Mouse (Mus musculus) cerebellum, postnatal 25 days (tissue): ENCODE measurements around the gene Npff.
A peak's percentile ranks its signal among the peaks of the same experiment; 100 is the strongest.

ENCODE experiments used
- DNase-seq, 2 experiments: peaks; one replicate each; pipeline ENCODE4 v3.0.0; 2021; ENCODE audit warnings: mixed read lengths in 2 of 2

Gene Npff

GRCm38 (mm10) chr15:102519211-102520141 is 5.3 kb downstream of the Npff start:
- DNase-seq = peak in 1 of 2 experiments; percentile 45

DNA sequence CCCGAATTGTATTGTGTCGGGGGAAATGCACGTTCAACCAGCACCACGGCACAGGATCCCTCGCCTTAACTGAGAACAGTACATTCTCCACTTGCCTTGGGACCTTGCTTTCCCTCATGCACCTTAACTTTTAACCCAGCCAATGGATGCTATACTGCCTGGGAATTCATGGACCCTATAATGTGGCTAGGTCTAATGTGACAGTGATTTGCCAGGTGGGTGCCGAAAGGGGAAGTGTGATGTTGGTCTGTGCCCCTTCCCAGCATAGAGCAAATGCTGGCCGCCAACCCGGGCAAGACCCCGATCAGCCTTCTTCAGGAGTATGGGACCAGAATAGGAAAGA is 5.9 kb downstream of the Npff start:
- DNase-seq = no peak

DNA sequence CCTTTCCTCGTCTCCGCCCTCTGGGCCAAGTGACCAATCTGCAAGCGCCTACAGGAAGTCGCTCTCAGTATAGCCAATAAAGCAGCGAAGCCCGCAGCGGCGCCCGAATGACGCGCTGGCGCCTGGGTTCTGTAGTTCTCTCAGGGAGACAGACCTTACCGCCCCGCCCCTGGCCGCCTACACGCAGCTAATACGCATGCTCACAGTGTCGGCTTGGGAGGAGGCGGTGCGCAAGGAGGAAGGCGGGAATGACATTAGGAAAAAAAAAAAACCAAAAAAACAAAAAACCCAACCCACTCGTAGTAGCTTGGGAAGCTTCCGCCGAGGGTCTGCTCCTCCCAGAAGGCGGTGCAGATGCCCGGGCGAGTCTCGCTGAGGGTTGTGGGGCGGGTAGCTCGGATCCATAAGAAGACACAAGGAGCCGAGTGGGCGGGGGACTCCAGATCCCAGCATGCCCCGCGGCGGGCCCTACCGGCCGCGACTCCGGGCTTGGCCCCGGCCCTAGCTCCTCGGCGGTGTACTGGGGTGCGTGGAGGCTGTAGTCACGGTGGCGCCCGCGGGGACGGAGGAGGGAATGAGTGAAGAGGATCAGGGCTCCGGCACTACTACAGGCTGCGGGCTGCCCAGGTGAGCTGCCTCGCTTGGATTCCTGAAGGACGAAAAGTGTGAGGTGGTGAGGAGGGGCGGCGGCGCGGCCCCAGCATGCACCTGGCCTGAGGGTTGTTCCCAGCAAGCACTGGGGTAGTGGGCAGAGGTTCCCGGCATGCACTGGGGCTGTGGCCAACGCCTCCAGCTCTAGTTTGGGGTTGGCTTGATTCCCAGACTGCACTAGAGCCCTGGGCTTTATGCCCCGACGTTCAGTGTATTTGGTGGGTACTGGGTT is 6.5 kb downstream of the Npff start, which contains the start of gene Tarbp2:
Tarbp2 (plus strand) TSS at position 217 of the 883 bp plus-strand sequence.
- peak; percentile 99 for DNase-seq

- no peak for DNase-seq
These were observed 7.1 kb downstream of the Npff start for GRCm38 (mm10) chr15:102517631-102517975.

- DNase-seq = peak; percentile 89 to 90
These were observed 7.9 kb downstream of the Npff start, which contains the start of gene Map3k12 for GRCm38 (mm10) chr15:102516728-102517404. Map3k12 (minus strand) TSS chr15:102517064.

DNA sequence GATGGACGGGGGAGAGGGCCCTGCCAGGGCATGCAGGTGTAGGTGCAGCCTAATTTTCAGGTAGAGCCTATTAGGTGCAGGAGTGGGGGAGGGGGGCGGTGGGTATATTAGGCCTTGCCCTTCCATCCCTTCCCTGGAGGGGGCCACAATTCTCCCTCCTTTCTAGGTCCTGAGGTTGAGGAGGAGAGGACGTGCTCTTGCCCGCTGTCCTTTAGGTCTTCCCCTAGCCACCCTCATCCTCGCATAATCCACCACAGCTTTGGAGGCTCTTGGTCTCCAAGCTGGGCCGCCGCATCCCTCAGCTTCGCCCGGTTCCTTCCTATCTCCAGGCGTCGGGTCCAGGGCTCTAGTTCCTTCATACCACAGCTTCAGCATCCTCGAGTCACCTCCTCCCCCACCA is 8.4 kb downstream of the Npff start:
- peak in 1 of 2 experiments; percentile 80 for DNase-seq

- peak; percentile 48 to 49 for DNase-seq
These were observed 9.0 kb downstream of the Npff start for GRCm38 (mm10) chr15:102515791-102516190.

DNA sequence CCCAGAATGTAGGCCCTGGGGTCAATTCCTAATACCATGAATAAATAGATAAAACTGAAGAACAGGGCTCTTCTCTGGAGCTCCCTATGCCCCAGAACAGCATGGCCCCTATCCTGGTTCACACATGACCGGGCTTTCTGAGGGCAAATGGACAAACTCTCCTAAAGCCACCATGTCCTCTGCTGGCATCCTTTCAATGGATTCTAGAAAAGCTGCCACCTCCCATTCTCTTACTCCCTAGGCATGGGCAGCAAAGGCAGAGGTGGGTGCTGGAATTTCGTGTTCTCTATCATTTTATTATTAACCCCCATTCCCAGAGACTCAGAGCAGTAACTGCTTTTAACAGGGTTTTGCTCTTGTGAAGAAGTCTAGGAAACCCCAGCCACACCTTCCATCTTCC is 9.5 kb downstream of the Npff start:
- no peak for DNase-seq

DNA sequence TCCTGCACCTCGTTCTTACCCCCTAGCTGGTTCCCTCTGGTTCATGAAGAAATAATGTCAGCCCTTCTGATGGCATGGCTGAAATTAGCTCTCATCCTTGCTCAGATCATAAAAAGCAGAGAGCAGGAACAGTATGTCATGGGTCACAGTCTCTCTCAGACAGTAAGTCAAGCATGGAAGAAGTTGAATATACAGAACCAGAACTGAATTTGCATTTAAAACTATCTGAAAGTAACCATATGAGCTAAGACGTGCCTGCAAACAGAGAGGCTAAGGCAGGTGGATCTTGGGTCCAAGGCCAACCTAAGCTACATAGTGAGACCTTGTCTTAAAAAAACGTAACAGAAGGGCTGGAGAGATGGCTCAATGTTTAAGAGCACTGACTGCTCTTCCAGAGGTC is 11.7 kb downstream of the Npff start:
- no peak for DNase-seq

GRCm38 (mm10) chr15:102512471-102512870 is 12.3 kb downstream of the Npff start:
- no peak for DNase-seq

GRCm38 (mm10) chr15:102512010-102512409 is 12.7 kb downstream of the Npff start:
- DNase-seq = peak in 1 of 2 experiments; percentile 60

DNA sequence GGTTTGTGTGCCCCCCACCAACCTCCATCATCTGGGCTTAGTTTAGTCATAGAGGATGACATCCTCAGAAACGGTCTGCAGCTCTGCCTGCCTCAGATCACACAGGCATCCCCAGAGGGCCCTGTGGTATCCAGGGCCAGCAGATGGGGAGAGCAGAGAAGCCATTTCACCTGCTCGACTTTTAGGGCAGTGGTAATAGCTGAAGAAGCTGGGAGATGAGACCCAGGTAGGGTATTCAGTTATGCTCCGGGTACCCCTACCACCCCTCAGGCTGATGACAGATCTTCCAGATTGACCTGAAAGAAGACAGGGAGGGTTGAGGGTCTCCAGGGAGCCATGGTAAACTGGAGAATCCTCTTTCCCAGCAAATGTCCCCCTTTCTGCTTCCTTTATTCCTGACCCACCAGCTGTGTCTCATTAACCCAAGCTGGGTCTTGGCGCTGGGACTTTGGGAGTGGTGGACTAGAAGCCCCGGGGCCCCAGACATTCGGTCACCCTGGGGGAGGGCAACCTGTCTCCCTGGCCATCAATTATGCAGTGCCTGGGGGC is 13.4 kb downstream of the Npff start:
- DNase-seq = no peak

DNA sequence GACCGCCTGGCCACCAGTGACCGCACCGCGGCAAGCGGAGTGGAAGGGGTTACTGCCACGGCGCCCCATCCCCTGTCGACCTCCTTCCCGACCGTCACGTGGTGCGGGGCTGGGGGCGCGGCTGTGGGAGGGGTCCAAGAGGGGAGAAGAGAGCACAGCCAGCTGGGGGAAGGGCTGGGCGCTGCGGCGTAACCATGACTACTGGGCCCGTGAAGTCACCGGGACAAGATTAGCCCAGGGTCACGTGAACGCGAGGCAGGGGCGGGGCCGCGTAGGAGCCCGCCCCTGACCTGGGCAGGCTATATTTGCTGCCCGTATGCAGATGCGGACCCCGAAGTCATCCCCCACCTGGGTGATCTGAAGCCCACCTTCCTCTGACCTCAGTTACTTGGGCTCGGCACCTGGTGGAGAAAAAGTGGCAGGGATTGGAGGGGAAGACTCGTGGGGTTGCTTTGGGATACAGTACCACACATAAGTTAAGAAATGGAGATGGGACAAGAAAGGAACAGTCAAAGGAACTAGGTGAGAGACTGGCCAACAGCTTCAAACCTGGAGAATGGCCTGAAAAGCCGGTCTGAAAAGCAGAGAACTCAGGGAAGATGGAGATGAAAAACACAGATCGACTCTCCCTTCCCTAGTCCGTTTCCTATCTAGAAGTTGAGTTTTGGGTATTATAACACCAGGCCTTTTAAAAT is 14.0 kb downstream of the Npff start:
- DNase-seq = peak; percentile 82 to 89

DNA sequence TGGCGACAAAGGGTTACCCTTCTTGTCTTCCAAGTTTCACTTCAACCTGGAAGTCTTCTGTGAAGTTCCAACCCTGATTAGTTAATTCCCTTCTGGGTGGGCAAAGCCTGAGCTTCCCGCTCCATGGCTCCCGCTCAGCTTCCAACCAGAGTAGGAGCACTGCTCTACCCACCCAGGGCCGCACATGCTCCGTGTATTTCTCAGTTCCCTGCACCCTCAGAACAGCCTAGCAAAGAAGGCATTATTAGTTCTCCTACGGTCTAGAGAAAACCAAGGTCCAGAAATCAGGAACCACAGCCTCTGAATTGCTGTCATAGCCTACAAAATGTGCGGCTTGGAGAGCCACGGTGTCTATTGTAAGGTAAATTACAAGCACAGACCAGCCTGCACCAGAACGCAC is 14.6 kb downstream of the Npff start:
- peak; percentile 34 to 48 for DNase-seq

GRCm38 (mm10) chr15:102508336-102508735 is 16.4 kb downstream of the Npff start:
- DNase-seq = no peak

GRCm38 (mm10) chr15:102507561-102507960 is 17.2 kb downstream of the Npff start:
- DNase-seq = no peak

DNA sequence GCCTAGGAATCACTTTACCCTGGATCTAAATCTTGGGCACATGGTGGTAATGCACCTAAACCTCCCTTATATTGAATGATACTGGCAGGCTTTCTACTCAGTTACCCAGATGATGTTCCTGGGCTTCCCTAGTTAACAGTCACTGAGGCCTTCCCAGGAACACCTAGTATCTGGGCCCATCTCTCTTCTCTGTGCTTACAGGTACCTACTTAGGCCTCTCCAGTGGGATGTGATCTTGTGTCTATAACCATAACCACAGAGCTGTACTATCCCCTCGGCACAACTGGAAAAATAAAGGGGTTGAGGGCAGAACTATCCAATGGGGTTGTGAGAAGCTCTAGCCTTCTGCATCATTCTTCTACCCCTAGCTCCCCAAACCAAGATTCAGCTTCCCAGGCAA is 17.9 kb downstream of the Npff start:
- DNase-seq = peak in 1 of 2 experiments; percentile 1

- no peak for DNase-seq
These were observed 18.3 kb downstream of the Npff start for GRCm38 (mm10) chr15:102506464-102506830.

DNA sequence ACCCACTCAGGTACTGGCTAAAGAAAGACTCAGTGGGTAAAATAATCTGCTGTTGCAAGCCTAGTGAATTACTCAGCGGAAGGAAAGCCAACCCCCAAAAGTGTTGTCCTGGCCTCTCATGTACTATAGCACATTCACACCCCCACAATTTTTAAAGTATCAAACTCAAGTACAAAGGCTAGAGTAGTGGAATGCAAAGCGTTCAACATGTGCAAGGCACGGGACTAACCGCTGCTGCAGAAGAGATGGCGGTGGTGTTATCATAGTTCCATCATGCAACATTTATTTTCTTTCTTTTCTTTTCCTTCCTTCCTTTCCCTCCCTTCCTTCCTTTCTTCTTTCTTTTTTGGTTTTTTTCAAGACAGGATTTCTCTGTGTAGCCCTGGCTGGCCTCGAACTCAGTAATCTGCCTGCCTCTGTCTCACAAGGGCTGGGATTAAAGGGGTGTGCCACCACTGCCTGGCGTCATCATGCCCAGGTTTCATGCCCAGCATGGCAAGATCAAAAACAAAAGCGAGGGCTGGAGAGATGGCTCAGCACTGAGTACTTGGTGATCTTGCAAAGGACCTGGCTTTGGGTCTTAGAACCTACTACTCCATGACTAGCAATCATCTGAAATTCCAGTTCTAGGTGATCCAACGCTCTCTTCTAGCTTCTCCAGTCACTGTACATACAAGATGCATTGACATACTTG is 18.8 kb downstream of the Npff start:
- DNase-seq = peak in 1 of 2 experiments; percentile 3

- no peak for DNase-seq
These were observed 19.5 kb downstream of the Npff start for GRCm38 (mm10) chr15:102505073-102505769.
